Mouse (Mus musculus) gastrocnemius, postnatal 10 days (tissue): ENCODE results near the gene Slc44a3. TPM values are rescaled to one million over a fixed set of nuclear protein-coding genes. Genes with fewer than 3 reads are reported as not detected.

Source experiments
- DNase-seq: peaks from one replicate; pipeline ENCODE4 v3.0.0; 2021; ENCODE audit warnings: mixed read lengths
- total RNA-seq, 2 experiments: library from RNA; stranded (reverse); gene quantifications; 2 replicates each; pipeline ENCODE4 v1.2.3; 2021

Slc44a3 gene
- total RNA-seq, 2 experiments from 2014 or later, result 0.18 to 0.33 TPM

GRCm38 (mm10) chr3:121500225-121500624 is 32.0 kb downstream of the Slc44a3 start:
- DNase-seq, result peak; percentile 79

GRCm38 (mm10) chr3:121493997-121494421 is 38.2 kb downstream of the Slc44a3 start:
- DNase-seq, result no peak

GRCm38 (mm10) chr3:121492026-121492425 is 40.2 kb downstream of the Slc44a3 start:
- DNase-seq, result no peak

- no peak for DNase-seq
Observed at GRCm38 (mm10) chr3:121490941-121491340, 41.3 kb downstream of the Slc44a3 start.

GRCm38 (mm10) chr3:121489462-121490118 is 42.6 kb downstream of the Slc44a3 start:
- no peak for DNase-seq

GRCm38 (mm10) chr3:121485201-121485600 is 47.0 kb downstream of the Slc44a3 start:
- DNase-seq, result no peak

GRCm38 (mm10) chr3:121483266-121484161 is 48.7 kb downstream of the Slc44a3 start:
- DNase-seq, result no peak

- DNase-seq, result no peak
Observed at GRCm38 (mm10) chr3:121481564-121481963, 50.6 kb downstream of the Slc44a3 start.

GRCm38 (mm10) chr3:121480961-121481436 is 51.2 kb downstream of the Slc44a3 start:
- DNase-seq, result no peak

GRCm38 (mm10) chr3:121480030-121480960 is 51.9 kb downstream of the Slc44a3 start:
- no peak for DNase-seq

GRCm38 (mm10) chr3:121474738-121475137 is 57.5 kb downstream of the Slc44a3 start:
- no peak for DNase-seq

GRCm38 (mm10) chr3:121471703-121472102 is 60.5 kb downstream of the Slc44a3 start:
- DNase-seq, result no peak

GRCm38 (mm10) chr3:121469185-121469975 is 62.8 kb downstream of the Slc44a3 start:
- peak; percentile 54 for DNase-seq

GRCm38 (mm10) chr3:121468136-121468535 is 64.1 kb downstream of the Slc44a3 start:
- no peak for DNase-seq

GRCm38 (mm10) chr3:121467094-121467552 is 65.1 kb downstream of the Slc44a3 start:
- no peak for DNase-seq

- DNase-seq, result no peak
Observed at GRCm38 (mm10) chr3:121465795-121466194, 66.4 kb downstream of the Slc44a3 start.

GRCm38 (mm10) chr3:121464733-121465305 is 67.4 kb downstream of the Slc44a3 start:
- DNase-seq, result no peak

- no peak for DNase-seq
Observed at GRCm38 (mm10) chr3:121462782-121463181, 69.4 kb downstream of the Slc44a3 start.

GRCm38 (mm10) chr3:121461477-121461876 is 70.7 kb downstream of the Slc44a3 start:
- no peak for DNase-seq

- DNase-seq, result no peak
Observed at GRCm38 (mm10) chr3:121460473-121461193, 71.6 kb downstream of the Slc44a3 start.
